Mouse (Mus musculus): Measurements from ENCODE around the gene Ror1.

- TF ChIP-seq CTCF (IDR thresholded peaks at IDR 0.05; ENCODE audit: low read depth) (no peak), EP300 (IDR thresholded peaks at IDR 0.05; ENCODE audit: low read depth) (no peak)
These were observed 100.7 kb downstream of the Ror1 start for GRCm38 (mm10) chr4:100196255-100196793.
